Mouse (Mus musculus): ENCODE results near the gene Slc17a2. TPM values are rescaled to one million over a fixed set of nuclear protein-coding genes. Genes with fewer than 3 reads are reported as not detected.

The Slc17a2 gene
- total and polyA plus RNA-seq, 3 experiments = not detected

GRCm38 (mm10) chr13:23861815-23862214 lies 55.0 kb downstream of the Slc17a2 start:
- Histone ChIP-seq H3K27me3 (ENCODE audit: control insufficient read depth in 1 of 2, insufficient read depth in 2 of 2, low read length in 2 of 2) (peaks cover 5 to 10% of the 10 kb centered on the region in 2 experiments), H3K4me1 (ENCODE audit: control insufficient read depth in 1 of 2, insufficient read depth in 2 of 2, low read length in 2 of 2) (peaks cover 7 to 25% of the 10 kb centered on the region in 2 experiments; a peak in 2 of 4 replicates), H3K9me3 (replicated peaks; ENCODE audit: insufficient read depth, low read length) (no peaks in the 10 kb centered on the region), H3K79me2 (ENCODE audit: control insufficient read depth, insufficient read depth, low read length, poor library complexity) (no peaks in the 10 kb centered on the region), H3K27ac (ENCODE audit: control insufficient read depth, low read depth, low read length) (no peak overlapping the region), H3K4me3 (ENCODE audit: control insufficient read depth in 1 of 2, insufficient read depth in 1 of 2, low read depth in 2 of 2, low read length in 2 of 2) (no peak overlapping the region), H3K36me3 (ENCODE audit: control insufficient read depth in 1 of 2, insufficient read depth in 2 of 2, low read length in 2 of 2) (peaks cover 0 to 9% of the 10 kb centered on the region in 2 experiments; a peak in 2 of 4 replicates), H3K9ac (ENCODE audit: control insufficient read depth, low read depth, low read length, poor library complexity, severe bottlenecking) (no peak overlapping the region)
- DNase-seq (ENCODE audit: low read depth, low spot score) = no peak
- TF ChIP-seq POLR2AphosphoS5 (IDR thresholded peaks at IDR 0.05; ENCODE audit: borderline replicate concordance, low read depth, low read length) (no peak), MAX (IDR thresholded peaks at IDR 0.05; ENCODE audit: low read length) (no peak), RCOR1 (IDR thresholded peaks at IDR 0.05; ENCODE audit: low read depth, low read length) (no peak), NRF1 (IDR thresholded peaks at IDR 0.05; ENCODE audit: insufficient read depth, low read depth, low read length, poor library complexity, severe bottlenecking) (no peak), EP300 (IDR thresholded peaks at IDR 0.05; ENCODE audit: low read depth in 1 of 2, low read length in 2 of 2) (peak in 1 of 2 experiments; percentile 78; a peak in 2 of 4 replicates), MYB (IDR thresholded peaks at IDR 0.05; ENCODE audit: low read depth, low read length) (no peak), MYC (IDR thresholded peaks at IDR 0.05; ENCODE audit: low read depth, low read length) (no peak), ETS1 (IDR thresholded peaks at IDR 0.05; ENCODE audit: low read depth, low read length) (peak; percentile 38; the same call in 1 of the 2 replicates), HCFC1 (IDR thresholded peaks at IDR 0.05; ENCODE audit: low read depth, low read length) (no peak), GABPA (IDR thresholded peaks at IDR 0.05; ENCODE audit: low read depth, low read length) (no peak), USF1 (IDR thresholded peaks at IDR 0.05; ENCODE audit: low read depth, low read length) (no peak), TCF12 (IDR thresholded peaks at IDR 0.05; ENCODE audit: low read depth, low read length) (0 out of 2 replicates have a peak, but pooled peaks have one; percentile 62), GATA1 (IDR thresholded peaks at IDR 0.05; ENCODE audit: low read depth, low read length) (no peak), KAT2A (conservative IDR thresholded peaks at IDR 0.05; ENCODE audit: low read depth, low read length) (no peak), UBTF (IDR thresholded peaks at IDR 0.05; ENCODE audit: borderline replicate concordance, insufficient read depth, low read depth, low read length) (no peak), MXI1 (IDR thresholded peaks at IDR 0.05; ENCODE audit: low read depth, low read length) (peak; percentile 26; the same call in 1 of the 2 replicates), ZMIZ1 (IDR thresholded peaks at IDR 0.05; ENCODE audit: low read depth, low read length) (no peak), E2F4 (IDR thresholded peaks at IDR 0.05; ENCODE audit: borderline replicate concordance, low read depth, low read length) (no peak)

GRCm38 (mm10) chr13:23864711-23865110 lies 57.9 kb downstream of the Slc17a2 start:
- no peaks in the 10 kb centered on the region for H3K9me3 ChIP-seq (replicated peaks; ENCODE audit: insufficient read depth, low read length)
- no peak overlapping the region for H3K4me3 ChIP-seq (ENCODE audit: control insufficient read depth in 1 of 2, insufficient read depth in 1 of 2, low read depth in 2 of 2, low read length in 2 of 2)
- TF ChIP-seq UBTF (IDR thresholded peaks at IDR 0.05; ENCODE audit: borderline replicate concordance, insufficient read depth, low read depth, low read length) (no peak), ZKSCAN1 (IDR thresholded peaks at IDR 0.05; ENCODE audit: low read depth, low read length) (no peak), TBP (IDR thresholded peaks at IDR 0.05; ENCODE audit: low read depth, low read length) (no peak), CTCF (IDR thresholded peaks at IDR 0.05 in 2 of 3, conservative IDR thresholded peaks at IDR 0.05 in 1 of 3; ENCODE audit: control insufficient read depth in 1 of 3, insufficient read depth in 1 of 3, low read depth in 2 of 3, low read length in 3 of 3, poor library complexity in 1 of 3, severe bottlenecking in 1 of 3) (no peak), ZNF384 (IDR thresholded peaks at IDR 0.05; ENCODE audit: low read depth, low read length) (no peak), ZMIZ1 (IDR thresholded peaks at IDR 0.05; ENCODE audit: low read depth, low read length) (no peak), HCFC1 (IDR thresholded peaks at IDR 0.05; ENCODE audit: low read depth, low read length) (no peak), MXI1 (IDR thresholded peaks at IDR 0.05; ENCODE audit: low read depth, low read length) (no peak), USF2 (IDR thresholded peaks at IDR 0.05; ENCODE audit: borderline replicate concordance in 1 of 2, insufficient read depth in 1 of 2, low read depth in 1 of 2, low read length in 2 of 2) (no peak)
- peaks cover under 1 to 5% of the 10 kb centered on the region in 2 experiments; a peak in 2 of 4 replicates for H3K27me3 ChIP-seq (ENCODE audit: control insufficient read depth in 1 of 2, insufficient read depth in 2 of 2, low read length in 2 of 2)
- DNase-seq (ENCODE audit: low read depth, low spot score) = no peak
- H3K27ac ChIP-seq (ENCODE audit: control insufficient read depth, low read depth, low read length) = no peak overlapping the region
- H3K79me2 ChIP-seq (ENCODE audit: control insufficient read depth, insufficient read depth, low read length, poor library complexity) = no peaks in the 10 kb centered on the region
- peaks cover 0 to 10% of the 10 kb centered on the region in 2 experiments; a peak in 2 of 4 replicates for H3K36me3 ChIP-seq (ENCODE audit: control insufficient read depth in 1 of 2, insufficient read depth in 2 of 2, low read length in 2 of 2)
- no peak overlapping the region for H3K9ac ChIP-seq (ENCODE audit: control insufficient read depth, low read depth, low read length, poor library complexity, severe bottlenecking)
- H3K4me1 ChIP-seq (ENCODE audit: control insufficient read depth in 1 of 2, insufficient read depth in 2 of 2, low read length in 2 of 2) = peaks cover 17 to 33% of the 10 kb centered on the region in 2 experiments; a peak in 3 of 4 replicates

All from MEL (cell line).